Mouse (Mus musculus): ENCODE measurements around the gene Frmd4b.

DNA sequence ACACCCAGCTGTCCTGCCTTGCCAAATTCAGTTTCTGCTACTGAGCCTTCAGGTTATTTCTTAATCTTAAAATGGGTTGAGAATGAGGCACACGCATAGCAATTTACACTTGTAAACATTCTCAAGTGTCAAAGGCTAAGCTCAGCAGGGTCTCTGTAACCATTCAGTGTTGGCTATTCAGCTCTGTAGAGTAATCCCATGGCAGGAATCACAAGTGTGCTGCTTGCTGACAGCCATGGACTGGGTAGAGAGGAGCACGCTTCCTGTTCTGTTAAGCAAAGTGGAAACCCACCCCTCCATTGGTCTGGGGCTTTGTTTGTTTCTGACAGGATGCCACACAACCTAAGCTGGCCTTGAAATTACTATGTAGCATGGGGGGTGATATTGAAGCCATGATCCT is 246.4 kb downstream of the Frmd4b start:
- no peak for TF ChIP-seq CTCF (IDR thresholded peaks at IDR 0.05; ENCODE audit: extremely low read depth, insufficient read depth, insufficient read length, insufficient replicate concordance)
- no peak for TF ChIP-seq POLR2A (IDR thresholded peaks at IDR 0.05; ENCODE audit: low read depth, low read length)
